Mouse (Mus musculus): Measurements from ENCODE around the gene Prkd3. TPM values are rescaled to one million over a fixed set of nuclear protein-coding genes. Genes with fewer than 3 reads are reported as not detected.

The Prkd3 gene
- total and polyA plus RNA-seq, 2 experiments from 2014 or later: 9.6 to 29.7 TPM

- ATAC-seq (no peak), DNase-seq (no peak)
- Histone ChIP-seq H3K4me3 (ENCODE audit: low read depth, low read length) (no peak overlapping the region), H3K4me2 (ENCODE audit: low read depth) (no peak overlapping the region), H3K27ac (ENCODE audit: low read depth, low read length) (no peak overlapping the region), H3K9me3 (ENCODE audit: low read length) (no peaks in the 10 kb centered on the region), H3K9ac (no peak overlapping the region), H3K36me3 (ENCODE audit: insufficient read depth) (no peaks in the 10 kb centered on the region), H3K4me1 (ENCODE audit: insufficient read depth) (peaks cover 2% of the 10 kb centered on the region; the same call in 1 of the 2 replicates), H3K27me3 (ENCODE audit: insufficient read depth, low read length) (no peaks in the 10 kb centered on the region)
- WGBS: 70% methylated on average over 4 of the region's 4 CpGs
- no peak for TF ChIP-seq CTCF (IDR thresholded peaks at IDR 0.05; ENCODE audit: low read depth)
These were observed 3.9 kb upstream of the Prkd3 start for GRCm38 (mm10) chr17:79024544-79024943.

- Histone ChIP-seq H3K9ac (no peak overlapping the region), H3K27ac (ENCODE audit: low read depth, low read length) (no peak overlapping the region), H3K36me3 (ENCODE audit: insufficient read depth) (no peaks in the 10 kb centered on the region), H3K27me3 (ENCODE audit: insufficient read depth, low read length) (no peaks in the 10 kb centered on the region), H3K4me2 (ENCODE audit: low read depth) (no peak overlapping the region), H3K4me1 (ENCODE audit: insufficient read depth) (peaks cover 4% of the 10 kb centered on the region), H3K4me3 (ENCODE audit: low read depth, low read length) (no peak overlapping the region), H3K9me3 (ENCODE audit: low read length) (no peaks in the 10 kb centered on the region)
- 63% methylated on average over 3 of the region's 3 CpGs for WGBS
- ATAC-seq: no peak
- DNase-seq: no peak
- no peak for TF ChIP-seq CTCF (IDR thresholded peaks at IDR 0.05; ENCODE audit: low read depth)
These were observed 2.1 kb upstream of the Prkd3 start for GRCm38 (mm10) chr17:79022746-79023145.

- Histone ChIP-seq H3K9ac (peak overlapping the region; percentile 70), H3K4me1 (ENCODE audit: insufficient read depth) (peaks cover 4% of the 10 kb centered on the region), H3K9me3 (ENCODE audit: low read length) (no peaks in the 10 kb centered on the region), H3K27ac (ENCODE audit: low read depth, low read length) (peak overlapping the region; percentile 78), H3K36me3 (ENCODE audit: insufficient read depth) (no peaks in the 10 kb centered on the region), H3K4me2 (ENCODE audit: low read depth) (peak overlapping the region; percentile 73), H3K27me3 (ENCODE audit: insufficient read depth, low read length) (no peaks in the 10 kb centered on the region), H3K4me3 (ENCODE audit: low read depth, low read length) (peak overlapping the region; percentile 83)
- no peak for TF ChIP-seq CTCF (IDR thresholded peaks at IDR 0.05; ENCODE audit: low read depth)
- ATAC-seq (peak; percentile 19), DNase-seq (no peak)
- 3% methylated on average over 24 of the region's 24 CpGs for WGBS
These were observed 344 bp upstream of the Prkd3 start for GRCm38 (mm10) chr17:79020984-79021335.

- Histone ChIP-seq H3K9ac (peak overlapping the region; percentile 70), H3K4me1 (ENCODE audit: insufficient read depth) (peaks cover 4% of the 10 kb centered on the region), H3K9me3 (ENCODE audit: low read length) (no peaks in the 10 kb centered on the region), H3K4me3 (ENCODE audit: low read depth, low read length) (peak overlapping the region; percentile 83), H3K27ac (ENCODE audit: low read depth, low read length) (peak overlapping the region; percentile 78; the same call in 1 of the 2 replicates), H3K27me3 (ENCODE audit: insufficient read depth, low read length) (no peaks in the 10 kb centered on the region), H3K36me3 (ENCODE audit: insufficient read depth) (no peaks in the 10 kb centered on the region), H3K4me2 (ENCODE audit: low read depth) (peak overlapping the region; percentile 73)
- no peak for TF ChIP-seq CTCF (IDR thresholded peaks at IDR 0.05; ENCODE audit: low read depth)
- DNase-seq: peak; percentile 12
- WGBS: 2% methylated on average over 18 of the region's 18 CpGs
- ATAC-seq: no peak
These were observed 849 bp downstream of the Prkd3 start for GRCm38 (mm10) chr17:79019726-79020207.

GRCm38 (mm10) chr17:79018422-79018821 is 2.2 kb downstream of the Prkd3 start:
- Histone ChIP-seq H3K27me3 (ENCODE audit: insufficient read depth, low read length) (no peaks in the 10 kb centered on the region), H3K27ac (ENCODE audit: low read depth, low read length) (no peak overlapping the region), H3K9me3 (ENCODE audit: low read length) (no peaks in the 10 kb centered on the region), H3K4me2 (ENCODE audit: low read depth) (peak overlapping the region; percentile 36), H3K4me3 (ENCODE audit: low read depth, low read length) (no peak overlapping the region), H3K9ac (no peak overlapping the region), H3K36me3 (ENCODE audit: insufficient read depth) (no peaks in the 10 kb centered on the region), H3K4me1 (ENCODE audit: insufficient read depth) (peaks cover 4% of the 10 kb centered on the region)
- ATAC-seq (no peak), DNase-seq (no peak)
- no peak for TF ChIP-seq CTCF (IDR thresholded peaks at IDR 0.05; ENCODE audit: low read depth)
- whole genome bisulfite sequencing: 35% methylated on average over 9 of the region's 9 CpGs

- Histone ChIP-seq H3K4me1 (ENCODE audit: insufficient read depth) (peaks cover 4% of the 10 kb centered on the region), H3K9me3 (ENCODE audit: low read length) (no peaks in the 10 kb centered on the region), H3K36me3 (ENCODE audit: insufficient read depth) (no peaks in the 10 kb centered on the region; the same call in 1 of the 2 replicates), H3K27me3 (ENCODE audit: insufficient read depth, low read length) (no peaks in the 10 kb centered on the region), H3K4me3 (ENCODE audit: low read depth, low read length) (no peak overlapping the region), H3K9ac (no peak overlapping the region), H3K4me2 (ENCODE audit: low read depth) (no peak overlapping the region), H3K27ac (ENCODE audit: low read depth, low read length) (no peak overlapping the region)
- no peak for DNase-seq
- 88% methylated on average over 10 of the region's 10 CpGs for WGBS
- TF ChIP-seq CTCF (IDR thresholded peaks at IDR 0.05; ENCODE audit: low read depth): no peak
- ATAC-seq: no peak
These were observed 4.8 kb downstream of the Prkd3 start for GRCm38 (mm10) chr17:79015831-79016230.

- ATAC-seq (no peak), DNase-seq (no peak)
- Histone ChIP-seq H3K4me1 (ENCODE audit: insufficient read depth) (peaks cover 4% of the 10 kb centered on the region), H3K9me3 (ENCODE audit: low read length) (no peaks in the 10 kb centered on the region), H3K9ac (no peak overlapping the region), H3K4me3 (ENCODE audit: low read depth, low read length) (no peak overlapping the region), H3K27me3 (ENCODE audit: insufficient read depth, low read length) (no peaks in the 10 kb centered on the region), H3K27ac (ENCODE audit: low read depth, low read length) (no peak overlapping the region), H3K4me2 (ENCODE audit: low read depth) (no peak overlapping the region), H3K36me3 (ENCODE audit: insufficient read depth) (no peaks in the 10 kb centered on the region; the same call in 1 of the 2 replicates)
- no peak for TF ChIP-seq CTCF (IDR thresholded peaks at IDR 0.05; ENCODE audit: low read depth)
- 89% methylated on average over 2 of the region's 2 CpGs for WGBS
These were observed 5.5 kb downstream of the Prkd3 start for GRCm38 (mm10) chr17:79014911-79015685.
